Mouse (Mus musculus): Measurements from ENCODE around the gene Zeb2. TPM values are rescaled to one million over a fixed set of nuclear protein-coding genes. Genes with fewer than 3 reads are reported as not detected.

Gene Zeb2
- polyA plus RNA-seq, 1 experiment from 2014 or later, result 38.5 TPM

- Histone ChIP-seq H3K9ac (replicated peaks; ENCODE audit: low read length) (no peak overlapping the region), H3K4me3 (ENCODE audit: low read depth, low read length) (no peak overlapping the region), H3K4me1 (ENCODE audit: control insufficient read depth, insufficient read depth, low read length) (no peaks in the 10 kb centered on the region; the same call in 1 of the 2 replicates), H3K4me2 (ENCODE audit: low read depth, low read length) (no peak overlapping the region), H3K27ac (replicated peaks; ENCODE audit: low read depth, low read length) (no peak overlapping the region), H3K36me3 (replicated peaks; ENCODE audit: control insufficient read depth, insufficient read depth, low read depth, low read length) (no peaks in the 10 kb centered on the region), H3K27me3 (ENCODE audit: control insufficient read depth, insufficient read depth, low read length) (no peaks in the 10 kb centered on the region), H3K9me3 (replicated peaks; ENCODE audit: control insufficient read depth, low read length) (no peaks in the 10 kb centered on the region)
- WGBS, result 82% methylated on average over 6 of the region's 6 CpGs
- DNase-seq (ENCODE audit: low spot score) (no peak), ATAC-seq (replicated peaks; ENCODE audit: insufficient number of reproducible peaks, low FRiP score, low TSS enrichment, low read depth) (no peak)
Measured at GRCm38 (mm10) chr2:45055926-45056325, 61.3 kb downstream of the Zeb2 start.

GRCm38 (mm10) chr2:45055034-45055615 lies 62.1 kb downstream of the Zeb2 start:
- no peak overlapping the region for H3K9ac ChIP-seq (replicated peaks; ENCODE audit: low read length)
- no peaks in the 10 kb centered on the region for H3K36me3 ChIP-seq (replicated peaks; ENCODE audit: control insufficient read depth, insufficient read depth, low read depth, low read length)
- H3K27me3 ChIP-seq (ENCODE audit: control insufficient read depth, insufficient read depth, low read length), result no peaks in the 10 kb centered on the region
- DNase-seq (ENCODE audit: low spot score) (no peak), ATAC-seq (replicated peaks; ENCODE audit: insufficient number of reproducible peaks, low FRiP score, low TSS enrichment, low read depth) (no peak)
- 76% methylated on average over 8 of the region's 8 CpGs for WGBS
- H3K4me2 ChIP-seq (ENCODE audit: low read depth, low read length), result no peak overlapping the region
- H3K27ac ChIP-seq (replicated peaks; ENCODE audit: low read depth, low read length), result no peak overlapping the region
- no peaks in the 10 kb centered on the region for H3K9me3 ChIP-seq (replicated peaks; ENCODE audit: control insufficient read depth, low read length)
- no peaks in the 10 kb centered on the region; the same call in 1 of the 2 replicates for H3K4me1 ChIP-seq (ENCODE audit: control insufficient read depth, insufficient read depth, low read length)
- no peak overlapping the region for H3K4me3 ChIP-seq (ENCODE audit: low read depth, low read length)

- DNase-seq (ENCODE audit: low spot score) (no peak), ATAC-seq (replicated peaks; ENCODE audit: insufficient number of reproducible peaks, low FRiP score, low TSS enrichment, low read depth) (no peak)
- no peaks in the 10 kb centered on the region for H3K27me3 ChIP-seq (ENCODE audit: control insufficient read depth, insufficient read depth, low read length)
- H3K4me3 ChIP-seq (ENCODE audit: low read depth, low read length), result no peak overlapping the region
- H3K9ac ChIP-seq (replicated peaks; ENCODE audit: low read length), result no peak overlapping the region
- H3K36me3 ChIP-seq (replicated peaks; ENCODE audit: control insufficient read depth, insufficient read depth, low read depth, low read length), result no peaks in the 10 kb centered on the region
- 65% methylated on average over 11 of the region's 11 CpGs for WGBS
- no peaks in the 10 kb centered on the region; the same call in 1 of the 2 replicates for H3K4me1 ChIP-seq (ENCODE audit: control insufficient read depth, insufficient read depth, low read length)
- H3K4me2 ChIP-seq (ENCODE audit: low read depth, low read length), result no peak overlapping the region
- H3K9me3 ChIP-seq (replicated peaks; ENCODE audit: control insufficient read depth, low read length), result no peaks in the 10 kb centered on the region
- no peak overlapping the region for H3K27ac ChIP-seq (replicated peaks; ENCODE audit: low read depth, low read length)
Measured at GRCm38 (mm10) chr2:45054070-45055025, 62.8 kb downstream of the Zeb2 start.

- Histone ChIP-seq H3K36me3 (replicated peaks; ENCODE audit: control insufficient read depth, insufficient read depth, low read depth, low read length) (no peaks in the 10 kb centered on the region), H3K27ac (replicated peaks; ENCODE audit: low read depth, low read length) (no peak overlapping the region), H3K27me3 (ENCODE audit: control insufficient read depth, insufficient read depth, low read length) (no peaks in the 10 kb centered on the region), H3K4me1 (ENCODE audit: control insufficient read depth, insufficient read depth, low read length) (no peaks in the 10 kb centered on the region; the same call in 1 of the 2 replicates), H3K9ac (replicated peaks; ENCODE audit: low read length) (no peak overlapping the region), H3K4me2 (ENCODE audit: low read depth, low read length) (no peak overlapping the region), H3K4me3 (ENCODE audit: low read depth, low read length) (no peak overlapping the region), H3K9me3 (replicated peaks; ENCODE audit: control insufficient read depth, low read length) (no peaks in the 10 kb centered on the region)
- DNase-seq (ENCODE audit: low spot score) (no peak), ATAC-seq (replicated peaks; ENCODE audit: insufficient number of reproducible peaks, low FRiP score, low TSS enrichment, low read depth) (no peak)
- 56% methylated on average over 4 of the region's 4 CpGs for WGBS
Measured at GRCm38 (mm10) chr2:45052587-45052986, 64.6 kb downstream of the Zeb2 start.

GRCm38 (mm10) chr2:45051321-45051720 lies 65.9 kb downstream of the Zeb2 start:
- DNase-seq (ENCODE audit: low spot score) (no peak), ATAC-seq (replicated peaks; ENCODE audit: insufficient number of reproducible peaks, low FRiP score, low TSS enrichment, low read depth) (no peak)
- Histone ChIP-seq H3K4me1 (ENCODE audit: control insufficient read depth, insufficient read depth, low read length) (no peaks in the 10 kb centered on the region; the same call in 1 of the 2 replicates), H3K36me3 (replicated peaks; ENCODE audit: control insufficient read depth, insufficient read depth, low read depth, low read length) (no peaks in the 10 kb centered on the region), H3K27me3 (ENCODE audit: control insufficient read depth, insufficient read depth, low read length) (no peaks in the 10 kb centered on the region), H3K9ac (replicated peaks; ENCODE audit: low read length) (no peak overlapping the region), H3K9me3 (replicated peaks; ENCODE audit: control insufficient read depth, low read length) (no peaks in the 10 kb centered on the region), H3K4me3 (ENCODE audit: low read depth, low read length) (no peak overlapping the region), H3K4me2 (ENCODE audit: low read depth, low read length) (no peak overlapping the region), H3K27ac (replicated peaks; ENCODE audit: low read depth, low read length) (no peak overlapping the region)
- 45% methylated on average over 2 of the region's 2 CpGs for WGBS

GRCm38 (mm10) chr2:45049923-45050322 lies 67.3 kb downstream of the Zeb2 start:
- Histone ChIP-seq H3K4me1 (ENCODE audit: control insufficient read depth, insufficient read depth, low read length) (no peaks in the 10 kb centered on the region), H3K27me3 (ENCODE audit: control insufficient read depth, insufficient read depth, low read length) (no peaks in the 10 kb centered on the region), H3K36me3 (replicated peaks; ENCODE audit: control insufficient read depth, insufficient read depth, low read depth, low read length) (no peaks in the 10 kb centered on the region), H3K9me3 (replicated peaks; ENCODE audit: control insufficient read depth, low read length) (no peaks in the 10 kb centered on the region), H3K4me3 (ENCODE audit: low read depth, low read length) (no peak overlapping the region), H3K9ac (replicated peaks; ENCODE audit: low read length) (no peak overlapping the region), H3K4me2 (ENCODE audit: low read depth, low read length) (no peak overlapping the region), H3K27ac (replicated peaks; ENCODE audit: low read depth, low read length) (no peak overlapping the region)
- no peak for DNase-seq (ENCODE audit: low spot score)
- ATAC-seq (replicated peaks; ENCODE audit: insufficient number of reproducible peaks, low FRiP score, low TSS enrichment, low read depth), result no peak
- 73% methylated on average over 4 of the region's 4 CpGs for WGBS

- no peak overlapping the region for H3K4me3 ChIP-seq (ENCODE audit: low read depth, low read length)
- no peaks in the 10 kb centered on the region for H3K9me3 ChIP-seq (replicated peaks; ENCODE audit: control insufficient read depth, low read length)
- no peak overlapping the region for H3K4me2 ChIP-seq (ENCODE audit: low read depth, low read length)
- H3K27me3 ChIP-seq (ENCODE audit: control insufficient read depth, insufficient read depth, low read length), result no peaks in the 10 kb centered on the region
- H3K36me3 ChIP-seq (replicated peaks; ENCODE audit: control insufficient read depth, insufficient read depth, low read depth, low read length), result no peaks in the 10 kb centered on the region
- H3K4me1 ChIP-seq (ENCODE audit: control insufficient read depth, insufficient read depth, low read length), result no peaks in the 10 kb centered on the region
- ATAC-seq (replicated peaks; ENCODE audit: insufficient number of reproducible peaks, low FRiP score, low TSS enrichment, low read depth) (no peak), DNase-seq (ENCODE audit: low spot score) (no peak)
- WGBS, result 78% methylated on average over 2 of the region's 2 CpGs
- H3K9ac ChIP-seq (replicated peaks; ENCODE audit: low read length), result no peak overlapping the region
- no peak overlapping the region for H3K27ac ChIP-seq (replicated peaks; ENCODE audit: low read depth, low read length)
Measured at GRCm38 (mm10) chr2:45049279-45049678, 67.9 kb downstream of the Zeb2 start.

- DNase-seq (ENCODE audit: low spot score), result no peak
- H3K9ac ChIP-seq (replicated peaks; ENCODE audit: low read length), result no peak overlapping the region
- ATAC-seq (replicated peaks; ENCODE audit: insufficient number of reproducible peaks, low FRiP score, low TSS enrichment, low read depth), result no peak
- H3K27me3 ChIP-seq (ENCODE audit: control insufficient read depth, insufficient read depth, low read length), result no peaks in the 10 kb centered on the region
- no peak overlapping the region for H3K4me2 ChIP-seq (ENCODE audit: low read depth, low read length)
- no peaks in the 10 kb centered on the region for H3K4me1 ChIP-seq (ENCODE audit: control insufficient read depth, insufficient read depth, low read length)
- no peak overlapping the region for H3K27ac ChIP-seq (replicated peaks; ENCODE audit: low read depth, low read length)
- no peaks in the 10 kb centered on the region for H3K9me3 ChIP-seq (replicated peaks; ENCODE audit: control insufficient read depth, low read length)
- H3K36me3 ChIP-seq (replicated peaks; ENCODE audit: control insufficient read depth, insufficient read depth, low read depth, low read length), result no peaks in the 10 kb centered on the region
- 84% methylated on average over 13 of the region's 13 CpGs for WGBS
- no peak overlapping the region for H3K4me3 ChIP-seq (ENCODE audit: low read depth, low read length)
Measured at GRCm38 (mm10) chr2:45040706-45041312, 76.4 kb downstream of the Zeb2 start.
